Mouse (Mus musculus) heart, embryonic 11.5 days (tissue): ENCODE data around the gene Brms1. TPM values are rescaled to one million over a fixed set of nuclear protein-coding genes. Genes with fewer than 3 reads are reported as not detected.

Experiments
- ATAC-seq: fragments of 200-750 bp; cut with Nextera tagmentation; replicated peaks from 2 replicates; pipeline ENCODE4 v1.8.0; 2017; ENCODE audit warnings: moderate library complexity; ENCODE audit not compliant: insufficient number of reproducible peaks, low FRiP score, low TSS enrichment
- H3K27ac ChIP-seq: fragments of 300-500 bp; sonication (generic); 2 replicates; pipeline ENCODE4 v1.5.1; 2014; ENCODE audit warnings: mild to moderate bottlenecking, low read depth, low read length
- H3K27me3 ChIP-seq: fragments of 300-500 bp; sonication (generic); 2 replicates; pipeline ENCODE4 v1.6.1; 2014; ENCODE audit warnings: mild to moderate bottlenecking, low read length, mixed read lengths; ENCODE audit not compliant: control insufficient read depth, insufficient read depth
- H3K36me3 ChIP-seq: fragments of 300-500 bp; sonication (generic); 2 replicates; pipeline ENCODE4 v1.6.1; 2014; ENCODE audit warnings: mild to moderate bottlenecking, low read length, moderate library complexity, mixed read lengths; ENCODE audit not compliant: control insufficient read depth, insufficient read depth
- H3K4me1 ChIP-seq: fragments of 300-500 bp; sonication (generic); 2 replicates; pipeline ENCODE4 v1.6.1; 2014; ENCODE audit warnings: low read length; ENCODE audit not compliant: control insufficient read depth, insufficient read depth
- H3K4me2 ChIP-seq: fragments of 300-500 bp; sonication (generic); 2 replicates; pipeline ENCODE4 v1.6.1; 2014; ENCODE audit warnings: mild to moderate bottlenecking, moderate library complexity
- H3K4me3 ChIP-seq: fragments of 300-500 bp; sonication (generic); 2 replicates; pipeline ENCODE4 v1.5.1; 2014; ENCODE audit warnings: low read depth, low read length
- H3K9ac ChIP-seq: fragments of 300-500 bp; sonication (generic); 2 replicates; pipeline ENCODE4 v1.6.1; 2014; ENCODE audit warnings: mild to moderate bottlenecking, low read depth, low read length, moderate library complexity
- H3K9me3 ChIP-seq: fragments of 300-500 bp; sonication (generic); replicated peaks from 2 replicates; pipeline ENCODE4 v1.6.1; 2016; ENCODE audit warnings: low read length; ENCODE audit not compliant: control insufficient read depth
- WGBS: fragments of 180-500 bp; shearing (Covaris S2); extraction: QIAGEN DNeasy Blood & Tissue Kit; methylation state at CpG from one replicate; pipeline ENCODE4 v1.1.7; 2014; ENCODE audit not compliant: insufficient replicate concordance; 5-methylcytosine and 5-hydroxymethylcytosine counted together
- polyA plus RNA-seq: library from polyadenylated mRNA; unstranded; fragments of >200 nt; fragmentation: Nextera tagmentation; extraction: Ambion mirVana; gene quantifications from 2 replicates; pipeline ENCODE4 v1.2.1, GENCODE M21; 2014

Gene Brms1
- polyA plus RNA-seq, 1 experiment from 2014 or later = 35.3 TPM

DNA sequence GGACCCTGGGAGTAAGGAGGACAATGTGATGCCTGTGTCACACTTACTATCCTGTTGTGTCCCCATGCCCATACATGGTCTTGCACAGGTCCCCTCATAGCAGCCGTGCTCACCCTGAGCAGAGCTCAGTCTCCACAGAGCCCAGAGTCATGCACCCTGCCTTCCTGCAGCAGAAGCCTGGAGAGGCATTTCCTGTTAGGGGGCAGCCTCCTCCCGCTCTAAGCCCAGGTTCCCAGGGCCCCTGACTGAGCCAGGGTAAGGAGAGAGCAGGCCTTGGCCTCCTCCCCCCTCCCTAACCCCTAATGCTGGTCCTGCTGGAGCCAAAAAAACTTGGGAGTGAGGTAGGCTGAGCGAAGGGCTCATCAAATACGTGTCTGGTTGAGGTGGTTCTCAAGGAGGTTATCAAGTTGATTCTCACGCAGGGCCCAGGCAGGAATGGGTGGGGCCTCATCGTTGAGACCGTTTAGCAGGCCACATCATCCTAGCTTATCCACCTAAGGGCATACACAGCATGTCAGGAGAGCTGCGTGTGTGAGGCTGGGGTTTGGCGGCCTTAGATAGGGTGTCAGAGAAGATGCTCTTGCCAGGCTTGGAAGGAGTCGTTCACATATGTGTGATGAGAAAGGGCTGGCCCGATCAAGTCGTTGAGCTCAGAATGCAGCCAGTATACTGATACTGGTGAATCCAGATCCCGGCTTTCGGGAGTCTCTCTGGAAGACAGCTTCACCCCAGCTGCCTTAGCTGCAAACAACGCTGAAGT, 26.1 kb downstream of the Brms1 start:
- Histone ChIP-seq H3K27me3 (peaks cover 13% of the 10 kb centered on the region), H3K27ac (peak overlapping the region; percentile 85), H3K9ac (peak overlapping the region; percentile 71; the same call in 1 of the 2 replicates), H3K4me1 (peaks cover 39% of the 10 kb centered on the region), H3K4me2 (peak overlapping the region; percentile 94), H3K36me3 (no peaks in the 10 kb centered on the region), H3K9me3 (no peaks in the 10 kb centered on the region), H3K4me3 (peak overlapping the region; percentile 58)
- WGBS = 1% methylated on average over 15 of the region's 15 CpGs
- no peak for ATAC-seq

DNA sequence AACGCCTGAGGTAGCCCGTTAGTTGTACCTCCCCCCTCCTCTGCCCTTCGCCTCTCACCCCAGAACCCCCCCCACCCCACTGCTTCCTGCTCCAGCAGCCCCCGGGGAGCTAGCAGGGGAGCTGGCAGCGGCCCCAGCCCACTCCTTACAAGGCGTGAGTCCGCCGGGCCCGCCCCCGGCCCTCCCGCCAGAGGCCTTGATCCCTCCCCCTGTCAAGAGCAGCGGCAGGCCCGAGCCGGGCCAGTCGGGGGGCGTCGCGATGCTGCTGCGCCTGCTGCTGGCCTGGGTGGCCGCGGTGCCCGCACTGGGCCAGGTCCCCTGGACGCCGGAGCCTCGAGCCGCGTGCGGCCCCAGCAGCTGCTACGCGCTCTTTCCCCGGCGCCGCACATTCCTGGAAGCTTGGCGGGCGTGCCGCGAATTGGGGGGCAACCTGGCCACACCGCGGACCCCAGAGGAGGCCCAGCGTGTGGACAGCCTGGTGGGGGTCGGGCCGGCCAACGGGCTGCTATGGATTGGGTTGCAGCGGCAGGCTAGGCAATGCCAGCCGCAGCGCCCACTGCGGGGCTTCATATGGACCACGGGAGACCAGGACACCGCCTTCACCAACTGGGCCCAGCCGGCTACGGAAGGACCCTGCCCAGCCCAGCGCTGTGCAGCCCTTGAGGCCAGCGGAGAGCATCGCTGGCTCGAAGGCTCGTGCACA, 26.9 kb downstream of the Brms1 start, which contains the start of gene Cd248:
Gene Cd248, plus strand, starts transcription at position 212 of the 703 bp plus-strand sequence.
- Histone ChIP-seq H3K4me2 (peak within 1 kb of the TSS; percentile 94), H3K27ac (peak within 1 kb of the TSS; percentile 85), H3K9ac (peak within 1 kb of the TSS; percentile 71), H3K36me3 (no peaks in the 10 kb centered on the region), H3K4me1 (peaks cover 44% of the 10 kb centered on the region), H3K27me3 (peaks cover 13% of the 10 kb centered on the region), H3K9me3 (no peaks in the 10 kb centered on the region), H3K4me3 (peak within 1 kb of the TSS; percentile 58)
- WGBS = 1% methylated on average over 50 of the region's 56 CpGs
- ATAC-seq = peak; percentile 46

DNA sequence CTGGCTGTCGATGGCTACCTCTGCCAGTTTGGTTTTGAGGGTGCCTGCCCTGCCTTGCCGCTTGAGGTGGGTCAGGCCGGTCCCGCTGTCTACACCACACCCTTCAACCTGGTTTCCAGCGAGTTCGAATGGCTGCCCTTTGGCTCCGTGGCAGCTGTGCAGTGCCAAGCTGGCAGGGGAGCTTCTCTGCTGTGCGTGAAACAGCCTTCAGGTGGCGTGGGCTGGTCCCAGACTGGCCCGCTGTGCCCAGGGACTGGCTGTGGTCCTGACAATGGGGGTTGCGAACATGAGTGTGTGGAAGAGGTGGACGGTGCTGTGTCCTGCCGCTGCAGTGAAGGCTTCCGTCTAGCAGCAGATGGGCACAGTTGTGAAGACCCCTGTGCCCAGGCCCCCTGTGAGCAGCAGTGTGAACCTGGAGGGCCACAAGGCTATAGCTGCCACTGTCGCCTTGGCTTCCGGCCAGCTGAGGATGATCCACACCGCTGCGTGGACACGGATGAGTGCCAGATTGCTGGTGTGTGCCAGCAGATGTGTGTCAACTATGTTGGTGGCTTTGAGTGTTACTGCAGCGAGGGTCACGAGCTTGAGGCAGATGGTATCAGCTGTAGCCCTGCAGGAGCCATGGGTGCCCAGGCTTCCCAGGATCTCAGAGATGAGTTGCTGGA, 27.5 kb downstream of the Brms1 start:
- Histone ChIP-seq H3K9ac (peak overlapping the region; percentile 71), H3K36me3 (no peaks in the 10 kb centered on the region), H3K9me3 (no peaks in the 10 kb centered on the region), H3K27me3 (peaks cover 13% of the 10 kb centered on the region), H3K4me2 (peak overlapping the region; percentile 94), H3K27ac (no peak overlapping the region), H3K4me3 (peak overlapping the region; percentile 58), H3K4me1 (peaks cover 44% of the 10 kb centered on the region)
- 42% methylated on average over 21 of the region's 21 CpGs for WGBS
- ATAC-seq = no peak

DNA sequence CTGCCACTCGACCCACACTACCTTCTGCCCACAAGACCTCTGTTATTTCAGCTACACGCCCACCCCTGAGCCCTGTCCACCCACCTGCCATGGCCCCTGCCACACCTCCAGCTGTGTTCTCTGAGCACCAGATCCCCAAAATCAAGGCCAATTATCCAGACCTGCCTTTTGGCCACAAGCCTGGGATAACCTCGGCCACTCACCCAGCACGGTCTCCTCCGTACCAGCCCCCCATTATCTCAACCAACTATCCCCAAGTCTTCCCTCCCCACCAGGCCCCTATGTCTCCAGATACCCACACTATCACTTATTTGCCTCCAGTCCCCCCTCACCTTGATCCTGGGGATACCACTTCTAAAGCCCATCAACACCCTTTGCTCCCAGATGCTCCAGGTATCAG, 28.3 kb downstream of the Brms1 start:
- Histone ChIP-seq H3K4me3 (no peak overlapping the region), H3K27me3 (peaks cover 15% of the 10 kb centered on the region), H3K36me3 (no peaks in the 10 kb centered on the region), H3K4me1 (peaks cover 44% of the 10 kb centered on the region), H3K27ac (no peak overlapping the region), H3K4me2 (peak overlapping the region; percentile 94), H3K9me3 (no peaks in the 10 kb centered on the region), H3K9ac (0 out of 2 replicates have a peak overlapping the region, but pooled peaks have one; percentile 16)
- no peak for ATAC-seq
- WGBS = 69% methylated on average over 5 of the region's 5 CpGs

DNA sequence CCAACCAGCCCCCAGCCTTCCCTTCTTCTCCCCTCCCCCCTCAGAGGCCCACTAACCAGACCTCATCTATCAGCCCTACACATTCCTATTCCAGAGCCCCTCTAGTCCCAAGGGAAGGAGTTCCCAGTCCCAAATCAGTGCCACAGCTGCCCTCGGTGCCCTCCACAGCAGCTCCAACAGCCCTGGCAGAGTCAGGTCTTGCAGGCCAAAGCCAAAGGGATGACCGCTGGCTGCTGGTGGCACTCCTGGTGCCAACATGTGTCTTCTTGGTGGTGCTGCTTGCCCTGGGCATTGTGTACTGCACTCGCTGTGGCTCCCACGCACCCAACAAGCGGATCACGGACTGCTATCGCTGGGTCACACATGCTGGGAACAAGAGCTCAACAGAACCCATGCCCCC, 28.8 kb downstream of the Brms1 start:
- Histone ChIP-seq H3K9ac (no peak overlapping the region), H3K9me3 (no peaks in the 10 kb centered on the region), H3K27me3 (peaks cover 18% of the 10 kb centered on the region), H3K4me3 (0 out of 2 replicates have a peak overlapping the region, but pooled peaks have one; percentile 0), H3K4me1 (peaks cover 42% of the 10 kb centered on the region), H3K27ac (no peak overlapping the region), H3K4me2 (peak overlapping the region; percentile 94), H3K36me3 (no peaks in the 10 kb centered on the region)
- WGBS = 70% methylated on average over 7 of the region's 7 CpGs
- no peak for ATAC-seq

- Histone ChIP-seq H3K27me3 (peaks cover 18% of the 10 kb centered on the region), H3K36me3 (no peaks in the 10 kb centered on the region), H3K9me3 (no peaks in the 10 kb centered on the region), H3K4me3 (peak overlapping the region; percentile 47), H3K27ac (peak overlapping the region; percentile 48; the same call in 1 of the 2 replicates), H3K9ac (peak overlapping the region; percentile 63), H3K4me2 (peak overlapping the region; percentile 94), H3K4me1 (peaks cover 35% of the 10 kb centered on the region)
- 5% methylated on average over 11 of the region's 11 CpGs for WGBS
- no peak for ATAC-seq
Observed at GRCm38 (mm10) chr19:5071077-5071476, 29.9 kb downstream of the Brms1 start.

DNA sequence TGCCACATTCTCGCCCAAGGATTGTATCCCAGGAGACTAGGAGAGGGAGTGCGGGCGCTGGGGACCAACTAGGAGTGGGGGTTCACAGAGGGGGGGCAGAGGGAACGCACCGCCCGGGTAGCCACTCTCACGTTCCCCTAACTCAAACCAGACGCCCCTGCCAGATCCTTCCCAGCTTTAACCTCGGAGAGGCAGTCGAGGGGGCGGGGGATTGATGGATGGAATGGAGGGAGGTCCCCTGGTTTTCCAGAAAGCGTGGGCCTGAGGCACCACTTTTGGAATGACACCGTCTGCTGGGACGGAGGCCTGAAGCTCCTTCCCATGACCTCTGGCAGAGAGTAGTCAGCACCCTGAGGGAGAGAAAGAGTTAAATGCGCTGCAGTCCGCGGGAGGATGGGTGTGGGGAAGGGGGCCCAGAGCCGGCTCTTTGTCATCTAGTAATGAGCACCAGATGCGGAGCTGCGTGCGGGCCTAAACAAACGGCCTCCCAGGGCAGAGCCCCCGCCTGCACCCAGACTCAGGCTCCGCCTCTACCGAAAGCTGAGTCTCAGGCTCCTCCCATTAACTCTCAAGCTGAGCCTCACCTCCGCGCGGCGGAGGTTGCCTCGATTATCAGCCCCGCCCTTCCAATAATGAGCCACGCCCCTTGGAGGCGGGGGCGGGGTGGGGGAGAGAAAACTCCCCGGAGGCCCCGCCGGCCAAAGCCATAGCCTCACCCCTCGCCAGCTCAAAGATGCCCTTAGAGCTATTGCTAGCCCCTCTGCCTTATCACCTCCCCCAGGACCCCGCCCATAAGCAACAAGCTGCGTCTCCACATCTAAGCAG, 30.6 kb downstream of the Brms1 start:
- peak overlapping the region; percentile 63 for H3K9ac ChIP-seq
- H3K9me3 ChIP-seq = no peaks in the 10 kb centered on the region
- H3K4me1 ChIP-seq = peaks cover 33% of the 10 kb centered on the region
- H3K27ac ChIP-seq = peak overlapping the region; percentile 59
- ATAC-seq = peak; percentile 75
- no peaks in the 10 kb centered on the region for H3K36me3 ChIP-seq
- under 1% methylated on average over 40 of the region's 40 CpGs for WGBS
- H3K4me3 ChIP-seq = peak overlapping the region; percentile 47
- peak overlapping the region; percentile 94 for H3K4me2 ChIP-seq
- peaks cover 18% of the 10 kb centered on the region for H3K27me3 ChIP-seq
